Mouse (Mus musculus) layer of hippocampus, postnatal 25 days (tissue): ENCODE measurements around the gene Dlg2. TPM values are rescaled to one million over a fixed set of nuclear protein-coding genes. Genes with fewer than 3 reads are reported as not detected.

Source experiments
- DNase-seq, 2 experiments: peaks; one replicate each; pipeline ENCODE4 v3.0.0; 2022; ENCODE audit warnings: mixed read lengths in 2 of 2, low spot score in 1 of 2; ENCODE audit errors: extremely low spot score in 1 of 2
- total RNA-seq, 2 experiments: library from RNA; stranded (reverse); gene quantifications; 2 replicates each; pipeline ENCODE4 v1.2.3; 2021

Dlg2 gene
- total RNA-seq, 2 experiments from 2014 or later, result 264 to 282 TPM

- DNase-seq, result no peak
These were observed 1197.9 kb downstream of the Dlg2 start for GRCm38 (mm10) chr7:91674401-91674800.

- no peak for DNase-seq
These were observed 1201.5 kb downstream of the Dlg2 start for GRCm38 (mm10) chr7:91677934-91678333.

- DNase-seq, result no peak
These were observed 1211.5 kb downstream of the Dlg2 start for GRCm38 (mm10) chr7:91687930-91688329.

- DNase-seq, result no peak
These were observed 1213.4 kb downstream of the Dlg2 start for GRCm38 (mm10) chr7:91689829-91690228.

GRCm38 (mm10) chr7:91709853-91710252, 1233.4 kb downstream of the Dlg2 start:
- peak in 1 of 2 experiments; percentile 21 for DNase-seq

GRCm38 (mm10) chr7:91711184-91711583, 1234.7 kb downstream of the Dlg2 start:
- DNase-seq, result no peak

GRCm38 (mm10) chr7:91715776-91716175, 1239.3 kb downstream of the Dlg2 start:
- no peak for DNase-seq

GRCm38 (mm10) chr7:91716696-91717095, 1240.2 kb downstream of the Dlg2 start:
- DNase-seq, result no peak

GRCm38 (mm10) chr7:91720318-91720717, 1243.8 kb downstream of the Dlg2 start:
- no peak for DNase-seq

- no peak for DNase-seq
These were observed 1247.9 kb downstream of the Dlg2 start for GRCm38 (mm10) chr7:91724397-91724796.

GRCm38 (mm10) chr7:91740748-91741147, 1264.3 kb downstream of the Dlg2 start:
- no peak for DNase-seq

- DNase-seq, result no peak
These were observed 1276.8 kb downstream of the Dlg2 start for GRCm38 (mm10) chr7:91753151-91753861.

GRCm38 (mm10) chr7:91767648-91768047, 1291.2 kb downstream of the Dlg2 start:
- DNase-seq, result no peak

GRCm38 (mm10) chr7:91778673-91779072, 1302.2 kb downstream of the Dlg2 start:
- no peak for DNase-seq

- DNase-seq, result no peak
These were observed 1308.1 kb downstream of the Dlg2 start for GRCm38 (mm10) chr7:91784617-91785016.

GRCm38 (mm10) chr7:91785445-91785844, 1309.0 kb downstream of the Dlg2 start:
- no peak for DNase-seq

GRCm38 (mm10) chr7:91785871-91786270, 1309.4 kb downstream of the Dlg2 start:
- DNase-seq, result no peak

GRCm38 (mm10) chr7:91790949-91791564, 1314.6 kb downstream of the Dlg2 start:
- DNase-seq, result no peak

GRCm38 (mm10) chr7:91806632-91807031, 1330.2 kb downstream of the Dlg2 start:
- no peak for DNase-seq

GRCm38 (mm10) chr7:91810774-91811173, 1334.3 kb downstream of the Dlg2 start:
- DNase-seq, result no peak

- DNase-seq, result no peak
These were observed 1341.5 kb downstream of the Dlg2 start for GRCm38 (mm10) chr7:91818004-91818403.

- DNase-seq, result no peak
These were observed 1355.7 kb downstream of the Dlg2 start for GRCm38 (mm10) chr7:91832207-91832606.
